Mouse (Mus musculus): ENCODE results near the gene Dlgap1.

- no peak for TF ChIP-seq CTCF (IDR thresholded peaks at IDR 0.05; ENCODE audit: low read depth)
- no peak for TF ChIP-seq EP300 (IDR thresholded peaks at IDR 0.05; ENCODE audit: low read depth)
Observed at GRCm38 (mm10) chr17:70713470-70713869, 744.6 kb downstream of the Dlgap1 start.
